Mouse (Mus musculus) heart, embryonic 13.5 days (tissue): ENCODE data around the gene Igf2r. TPM values are rescaled to one million over a fixed set of nuclear protein-coding genes. Genes with fewer than 3 reads are reported as not detected.

Experiments used
- ATAC-seq: fragments of 200-750 bp; cut with Nextera tagmentation; 2 replicates; pipeline ENCODE4 v1.8.0; 2017; ENCODE audit warnings: moderate TSS enrichment; ENCODE audit not compliant: insufficient number of reproducible peaks, low FRiP score, low TSS enrichment; ENCODE audit errors: extremely low read depth
- H3K27ac ChIP-seq: fragments of 300-500 bp; sonication (generic); replicated peaks from 2 replicates; pipeline ENCODE4 v1.5.1; 2015; ENCODE audit warnings: moderate library complexity, mild to moderate bottlenecking, inconsistent platforms
- H3K27me3 ChIP-seq: fragments of 300-500 bp; sonication (generic); replicated peaks from 2 replicates; pipeline ENCODE4 v1.6.1; 2015; ENCODE audit warnings: mild to moderate bottlenecking, inconsistent platforms
- H3K36me3 ChIP-seq: fragments of 300-500 bp; sonication (generic); 2 replicates; pipeline ENCODE4 v1.6.1; 2015; ENCODE audit warnings: mild to moderate bottlenecking, inconsistent platforms
- H3K4me1 ChIP-seq: fragments of 300-500 bp; sonication (generic); 2 replicates; pipeline ENCODE4 v1.6.1; 2015; ENCODE audit warnings: inconsistent platforms
- H3K4me2 ChIP-seq: fragments of 300-500 bp; sonication (generic); 2 replicates; pipeline ENCODE4 v1.6.1; 2015; ENCODE audit warnings: inconsistent platforms, mild to moderate bottlenecking, moderate library complexity
- H3K4me3 ChIP-seq: fragments of 300-500 bp; sonication (generic); 2 replicates; pipeline ENCODE4 v1.5.1; 2015; ENCODE audit warnings: moderate library complexity, mild to moderate bottlenecking, inconsistent platforms
- H3K9ac ChIP-seq: fragments of 300-500 bp; sonication (generic); 2 replicates; pipeline ENCODE4 v1.6.1; 2015; ENCODE audit warnings: inconsistent platforms, mild to moderate bottlenecking, moderate library complexity
- H3K9me3 ChIP-seq: fragments of 300-500 bp; sonication (generic); 2 replicates; pipeline ENCODE4 v1.6.1; 2016; ENCODE audit warnings: inconsistent platforms
- whole genome bisulfite sequencing: fragments of 180-500 bp; shearing (Covaris S2); methylation state at CpG from one replicate; pipeline ENCODE4 v1.1.7; 2015; ENCODE audit warnings: mixed read lengths; 5-methylcytosine and 5-hydroxymethylcytosine counted together
- polyA plus RNA-seq: library from polyadenylated mRNA; unstranded; fragments of >200 nt; fragmentation: Nextera tagmentation; extraction: Ambion mirVana; gene quantifications from 2 replicates; pipeline ENCODE4 v1.2.1, GENCODE M21; 2015

The Igf2r gene
- polyA plus RNA-seq, 1 experiment from 2014 or later: 143 TPM

GRCm38 (mm10) chr17:12757161-12757560 is 12.3 kb downstream of the Igf2r start:
- no peak for ATAC-seq
- peaks cover 86% of the 10 kb centered on the region for H3K36me3 ChIP-seq
- peak overlapping the region; percentile 87 for H3K27ac ChIP-seq
- WGBS: 49% methylated on average over 6 of the region's 6 CpGs
- H3K27me3 ChIP-seq: no peaks in the 10 kb centered on the region
- peak overlapping the region; percentile 76 for H3K4me2 ChIP-seq
- H3K9ac ChIP-seq: peak overlapping the region; percentile 76
- H3K4me3 ChIP-seq: no peak overlapping the region
- H3K9me3 ChIP-seq: no peaks in the 10 kb centered on the region
- H3K4me1 ChIP-seq: peaks cover 100% of the 10 kb centered on the region

GRCm38 (mm10) chr17:12755951-12756350 is 13.5 kb downstream of the Igf2r start:
- Histone ChIP-seq H3K4me3 (no peak overlapping the region), H3K27me3 (no peaks in the 10 kb centered on the region), H3K4me2 (peak overlapping the region; percentile 76), H3K36me3 (peaks cover 85% of the 10 kb centered on the region), H3K27ac (peak overlapping the region; percentile 87), H3K9ac (peak overlapping the region; percentile 76), H3K9me3 (no peaks in the 10 kb centered on the region), H3K4me1 (peaks cover 100% of the 10 kb centered on the region)
- no peak for ATAC-seq
- WGBS: 44% methylated on average over 4 of the region's 4 CpGs

GRCm38 (mm10) chr17:12755146-12755545 is 14.3 kb downstream of the Igf2r start:
- ATAC-seq: no peak
- Histone ChIP-seq H3K9me3 (no peaks in the 10 kb centered on the region), H3K27ac (peak overlapping the region; percentile 87), H3K27me3 (no peaks in the 10 kb centered on the region), H3K4me2 (peak overlapping the region; percentile 76), H3K9ac (peak overlapping the region; percentile 76), H3K4me3 (no peak overlapping the region), H3K4me1 (peaks cover 100% of the 10 kb centered on the region), H3K36me3 (peaks cover 84% of the 10 kb centered on the region)
- 46% methylated on average over 4 of the region's 4 CpGs for WGBS

- peak overlapping the region; percentile 76 for H3K9ac ChIP-seq
- WGBS: 39% methylated on average over 3 of the region's 3 CpGs
Measured at GRCm38 (mm10) chr17:12754243-12755007, 15.0 kb downstream of the Igf2r start.

GRCm38 (mm10) chr17:12753050-12753449 is 16.4 kb downstream of the Igf2r start:
- Histone ChIP-seq H3K27ac (peak overlapping the region; percentile 87), H3K4me1 (peaks cover 100% of the 10 kb centered on the region), H3K9me3 (no peaks in the 10 kb centered on the region), H3K9ac (peak overlapping the region; percentile 75), H3K4me2 (peak overlapping the region; percentile 76), H3K27me3 (no peaks in the 10 kb centered on the region), H3K36me3 (peaks cover 91% of the 10 kb centered on the region), H3K4me3 (0 out of 2 replicates have a peak overlapping the region, but pooled peaks have one; percentile 8)
- no peak for ATAC-seq
- 36% methylated on average over 4 of the region's 4 CpGs for WGBS

More at GRCm38 (mm10) chr17:12754243-12755007, 15.0 kb downstream of the Igf2r start:
- Histone ChIP-seq H3K4me1 (peaks cover 100% of the 10 kb centered on the region), H3K27me3 (no peaks in the 10 kb centered on the region), H3K4me3 (no peak overlapping the region), H3K4me2 (peak overlapping the region; percentile 76), H3K27ac (peak overlapping the region; percentile 87), H3K36me3 (peaks cover 82% of the 10 kb centered on the region), H3K9me3 (no peaks in the 10 kb centered on the region)
- no peak for ATAC-seq

- no peak for ATAC-seq
- peak overlapping the region; percentile 87 for H3K27ac ChIP-seq
- peak overlapping the region; percentile 76 for H3K4me2 ChIP-seq
- peak overlapping the region; percentile 75 for H3K9ac ChIP-seq
- H3K27me3 ChIP-seq: no peaks in the 10 kb centered on the region
- 31% methylated on average over 4 of the region's 4 CpGs for WGBS
- H3K4me1 ChIP-seq: peaks cover 97% of the 10 kb centered on the region
- H3K36me3 ChIP-seq: peaks cover 89% of the 10 kb centered on the region
- peak overlapping the region; percentile 4; the same call in 1 of the 2 replicates for H3K4me3 ChIP-seq
- H3K9me3 ChIP-seq: no peaks in the 10 kb centered on the region
Measured at GRCm38 (mm10) chr17:12751641-12752040, 17.8 kb downstream of the Igf2r start.

- Histone ChIP-seq H3K36me3 (peaks cover 89% of the 10 kb centered on the region), H3K27ac (peak overlapping the region; percentile 87), H3K27me3 (no peaks in the 10 kb centered on the region), H3K4me1 (peaks cover 97% of the 10 kb centered on the region), H3K4me2 (peak overlapping the region; percentile 76), H3K9ac (peak overlapping the region; percentile 75), H3K4me3 (peak overlapping the region; percentile 23; the same call in 1 of the 2 replicates), H3K9me3 (no peaks in the 10 kb centered on the region)
- ATAC-seq: no peak
- 25% methylated on average over 4 of the region's 4 CpGs for WGBS
Measured at GRCm38 (mm10) chr17:12751218-12751617, 18.2 kb downstream of the Igf2r start.

GRCm38 (mm10) chr17:12750591-12751170 is 18.8 kb downstream of the Igf2r start:
- peak overlapping the region; percentile 75 for H3K9ac ChIP-seq
- ATAC-seq: no peak
- no peaks in the 10 kb centered on the region for H3K9me3 ChIP-seq
- H3K27ac ChIP-seq: peak overlapping the region; percentile 87
- peak overlapping the region; percentile 76 for H3K4me2 ChIP-seq
- H3K27me3 ChIP-seq: no peaks in the 10 kb centered on the region
- peaks cover 89% of the 10 kb centered on the region for H3K36me3 ChIP-seq
- H3K4me3 ChIP-seq: peak overlapping the region; percentile 23
- H3K4me1 ChIP-seq: peaks cover 97% of the 10 kb centered on the region
- 29% methylated on average over 9 of the region's 9 CpGs for WGBS

GRCm38 (mm10) chr17:12749421-12750367 is 19.8 kb downstream of the Igf2r start:
- Histone ChIP-seq H3K9ac (peak overlapping the region; percentile 75), H3K4me3 (peak overlapping the region; percentile 24), H3K27me3 (no peaks in the 10 kb centered on the region), H3K4me2 (peak overlapping the region; percentile 76), H3K27ac (peak overlapping the region; percentile 87), H3K36me3 (peaks cover 89% of the 10 kb centered on the region), H3K4me1 (peaks cover 97% of the 10 kb centered on the region), H3K9me3 (no peaks in the 10 kb centered on the region; the same call in 1 of the 2 replicates)
- WGBS: 27% methylated on average over 8 of the region's 8 CpGs
- no peak for ATAC-seq

- Histone ChIP-seq H3K27ac (peak overlapping the region; percentile 95), H3K27me3 (no peaks in the 10 kb centered on the region), H3K4me2 (peak overlapping the region; percentile 73), H3K4me1 (peaks cover 74% of the 10 kb centered on the region), H3K36me3 (peaks cover 95% of the 10 kb centered on the region), H3K9me3 (peaks cover 25% of the 10 kb centered on the region), H3K9ac (peak overlapping the region; percentile 94), H3K4me3 (peak overlapping the region; percentile 75; the same call in 1 of the 2 replicates)
- ATAC-seq: no peak
- WGBS: 50% methylated on average over 4 of the region's 4 CpGs
Measured at GRCm38 (mm10) chr17:12745761-12746160, 23.7 kb downstream of the Igf2r start.

- peak overlapping the region; percentile 94 for H3K9ac ChIP-seq
- H3K4me1 ChIP-seq: peaks cover 74% of the 10 kb centered on the region
- peak overlapping the region; percentile 95 for H3K27ac ChIP-seq
- 37% methylated on average over 1 of the region's 1 CpGs for WGBS
- peak overlapping the region; percentile 75 for H3K4me3 ChIP-seq
- H3K4me2 ChIP-seq: peak overlapping the region; percentile 73
- no peaks in the 10 kb centered on the region for H3K27me3 ChIP-seq
- H3K36me3 ChIP-seq: peaks cover 97% of the 10 kb centered on the region
- ATAC-seq: no peak
- peaks cover 25% of the 10 kb centered on the region for H3K9me3 ChIP-seq
Measured at GRCm38 (mm10) chr17:12744071-12744470, 25.4 kb downstream of the Igf2r start.
